Mouse (Mus musculus) cerebellum, adult 2 months (tissue): ENCODE measurements at regions not wholly inside any gene's neighbourhood (a gene's known extent, or its start where the extent isn't known, plus 50 kb on each side); places are given as distances from the start of the nearest gene placed in this dataset.
A peak's percentile ranks its signal among the peaks of the same experiment; 100 is the strongest.

Experiments
- DNase-seq, 2 experiments: peaks; one replicate each; pipeline ENCODE4 v3.0.0; 2021
- H3K27ac ChIP-seq: fragments of 200-500 bp; 2 replicates; pipeline ENCODE4 v1.5.1; 2012; ENCODE audit warnings: low read length, control low read depth, inconsistent platforms; ENCODE audit not compliant: insufficient read depth
- H3K27me3 ChIP-seq: fragments of 200-500 bp; 2 replicates; pipeline ENCODE4 v1.6.1; 2012; ENCODE audit warnings: inconsistent platforms, mild to moderate bottlenecking, low read length, moderate library complexity; ENCODE audit not compliant: control insufficient read depth, insufficient read depth
- H3K4me1 ChIP-seq: fragments of 200-500 bp; 2 replicates; pipeline ENCODE4 v1.6.1; 2011; ENCODE audit warnings: low read length; ENCODE audit not compliant: control insufficient read depth, insufficient read depth
- H3K4me3 ChIP-seq: fragments of 200-500 bp; replicated peaks from 2 replicates; pipeline ENCODE3; 2011; ENCODE audit warnings: mild to moderate bottlenecking, low read depth, low read length, control low read depth; ENCODE audit not compliant: insufficient read depth
- CTCF ChIP-seq: fragments of 200-500 bp; IDR thresholded peaks from 2 replicates; pipeline ENCODE4 v1.5.1; 2011; ENCODE audit warnings: low read depth, mild to moderate bottlenecking, control low read depth, low read length, moderate library complexity, borderline replicate concordance; ENCODE audit not compliant: insufficient read depth
- POLR2A ChIP-seq: fragments of 200-500 bp; IDR thresholded peaks from 2 replicates; pipeline ENCODE4 v1.6.1; 2011; ENCODE audit warnings: low read length, control low read depth, borderline replicate concordance; ENCODE audit not compliant: insufficient read depth
- WGBS: fragments of 180-500 bp; shearing (Covaris S2); methylation state at CpG from one replicate; pipeline ENCODE4 v1.1.7; 2018; 5-methylcytosine and 5-hydroxymethylcytosine counted together

DNA sequence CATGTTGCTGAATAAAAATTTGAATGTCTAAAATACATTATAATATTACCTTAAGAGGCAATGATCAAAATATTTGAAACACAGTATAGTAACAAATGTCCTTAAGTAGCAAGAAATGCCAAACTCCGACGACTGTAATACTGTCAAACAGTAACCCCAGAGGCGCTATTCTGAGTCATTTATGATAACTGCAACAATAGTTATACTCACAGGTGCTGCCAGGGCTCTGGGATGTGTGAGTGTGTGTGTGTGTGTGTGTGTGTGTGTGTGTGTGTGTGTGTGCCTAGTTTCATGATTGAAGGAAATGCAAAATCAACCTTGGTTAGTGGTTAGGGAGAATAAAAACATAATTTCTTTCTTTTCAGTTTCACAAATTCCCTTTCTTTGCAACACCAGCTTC is 94.0 kb upstream of the Galnt15 start:
- Histone ChIP-seq H3K4me3 (no peak overlapping the region), H3K27ac (no peak overlapping the region)
- WGBS: 51% methylated on average over 3 of the region's 3 CpGs

DNA sequence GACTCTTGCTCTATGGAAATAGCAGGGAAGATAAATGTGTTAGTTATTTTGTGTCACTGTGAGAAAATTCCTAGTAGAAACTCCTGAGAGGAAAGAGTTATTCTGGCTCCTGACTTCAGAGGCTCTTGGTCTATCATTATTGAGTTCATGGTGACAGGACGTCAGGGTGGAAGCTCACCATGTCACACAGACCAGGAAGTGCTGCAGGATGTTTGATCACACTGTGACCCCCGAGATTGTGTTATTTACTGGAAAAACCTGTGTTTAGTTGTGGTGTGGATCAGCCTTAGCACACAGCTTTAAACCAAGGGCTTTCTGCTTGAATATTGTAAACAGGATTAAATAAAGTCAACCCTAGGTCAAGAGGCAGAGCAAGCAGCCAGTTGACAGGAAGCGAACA is 93.4 kb upstream of the Galnt15 start:
- Histone ChIP-seq H3K27me3 (no peaks in the 10 kb centered on the region), H3K4me3 (no peak overlapping the region), H3K4me1 (peaks cover 2% of the 10 kb centered on the region; the same call in 1 of the 2 replicates), H3K27ac (no peak overlapping the region)
- no peak for DNase-seq
- TF ChIP-seq CTCF (no peak), POLR2A (no peak)
- 86% methylated on average over 3 of the region's 3 CpGs for WGBS

More for the DNA sequence above, 94.0 kb upstream of the Galnt15 start:
- DNase-seq: no peak
- TF ChIP-seq POLR2A: no peak
- no peak for TF ChIP-seq CTCF
- Histone ChIP-seq H3K4me1 (peaks cover 2% of the 10 kb centered on the region; the same call in 1 of the 2 replicates), H3K27me3 (no peaks in the 10 kb centered on the region)

DNA sequence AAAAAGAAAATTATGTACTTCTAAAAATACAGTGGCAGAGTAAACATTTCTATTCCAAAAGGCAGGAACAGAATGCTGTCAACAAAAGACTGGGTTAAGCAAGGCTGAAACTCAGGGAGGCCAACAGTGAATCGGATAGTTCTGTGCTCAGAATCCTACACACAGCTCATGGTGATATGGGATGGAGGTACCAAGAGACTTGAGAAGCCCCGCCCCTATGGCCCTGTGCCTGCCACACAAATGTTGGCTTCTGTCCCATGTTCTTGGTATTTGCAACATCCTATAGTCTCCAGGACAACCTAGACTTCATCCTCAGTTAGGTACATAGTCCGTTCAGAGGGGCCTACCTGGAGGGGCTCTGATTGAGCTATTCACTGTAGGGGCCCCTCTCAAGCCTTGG is 92.2 kb upstream of the Galnt15 start:
- TF ChIP-seq CTCF: no peak
- TF ChIP-seq POLR2A: no peak
- Histone ChIP-seq H3K4me1 (no peaks in the 10 kb centered on the region), H3K27ac (no peak overlapping the region), H3K27me3 (no peaks in the 10 kb centered on the region), H3K4me3 (no peak overlapping the region)
- DNase-seq: no peak
- 73% methylated on average over 3 of the region's 3 CpGs for WGBS

DNA sequence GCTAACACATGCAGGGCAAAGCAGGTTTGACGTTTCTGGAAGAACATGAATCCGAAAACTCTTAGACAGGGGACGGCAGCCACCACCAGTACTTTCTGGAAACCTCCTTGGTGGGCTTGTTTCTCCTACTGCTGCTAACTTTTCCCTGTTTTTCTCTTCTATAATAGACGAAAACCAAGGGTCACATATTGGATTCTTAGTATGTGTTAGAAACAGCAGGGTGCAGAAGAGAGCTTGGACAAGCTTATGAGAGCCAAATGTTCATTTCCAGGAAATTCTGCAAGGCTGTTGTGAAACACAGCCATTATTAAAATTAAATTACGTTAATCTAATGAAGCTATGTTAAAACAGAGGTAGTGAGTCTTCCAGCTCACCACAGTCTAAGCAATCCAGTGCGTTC is 87.9 kb upstream of the Galnt15 start:
- no peaks in the 10 kb centered on the region for H3K27me3 ChIP-seq
- no peak for DNase-seq
- WGBS: 47% methylated on average over 6 of the region's 6 CpGs
- TF ChIP-seq POLR2A: no peak
- TF ChIP-seq CTCF: no peak
- no peaks in the 10 kb centered on the region for H3K4me1 ChIP-seq
- no peak overlapping the region for H3K27ac ChIP-seq
- H3K4me3 ChIP-seq: no peak overlapping the region

DNA sequence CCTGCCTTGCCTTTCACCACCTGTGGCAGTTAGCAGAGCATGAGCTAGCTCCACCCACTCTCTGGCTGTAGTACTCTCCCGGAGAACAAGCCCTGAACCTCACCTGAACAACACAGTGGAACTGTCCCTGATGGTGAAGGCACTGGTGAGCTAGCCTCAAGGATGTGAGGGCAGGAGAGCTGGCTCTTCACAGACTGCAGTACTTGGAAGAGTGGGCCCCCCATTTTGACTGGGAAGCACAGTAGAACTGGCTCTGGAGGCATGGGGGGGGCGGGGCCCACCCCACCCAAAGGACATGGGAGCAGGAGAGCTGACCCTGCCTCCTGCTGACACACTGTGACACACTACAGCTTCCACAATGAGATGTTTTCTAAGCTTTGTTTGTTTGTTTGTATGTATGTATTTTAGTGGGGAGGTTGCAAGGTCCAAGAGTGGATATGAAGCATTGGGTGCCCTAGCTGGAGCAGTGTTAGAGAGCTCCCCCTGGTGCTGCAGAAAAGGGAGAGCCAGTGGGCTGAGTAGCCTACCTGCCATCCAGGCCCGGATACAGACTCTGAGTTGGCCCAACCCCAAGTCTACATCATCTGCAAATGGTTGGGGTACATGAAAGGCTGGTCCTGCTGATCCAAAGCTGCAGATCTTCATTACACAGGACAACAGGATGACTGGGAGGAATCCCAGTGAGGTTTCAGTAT is 86.4 kb upstream of the Galnt15 start:
- Histone ChIP-seq H3K27me3 (no peaks in the 10 kb centered on the region), H3K4me1 (no peaks in the 10 kb centered on the region), H3K4me3 (no peak overlapping the region), H3K27ac (no peak overlapping the region)
- TF ChIP-seq CTCF: peak; percentile 37; the same call in 1 of the 2 replicates
- no peak for TF ChIP-seq POLR2A
- WGBS: 62% methylated on average over 3 of the region's 3 CpGs
- peak in 1 of 2 experiments; percentile 23 for DNase-seq

DNA sequence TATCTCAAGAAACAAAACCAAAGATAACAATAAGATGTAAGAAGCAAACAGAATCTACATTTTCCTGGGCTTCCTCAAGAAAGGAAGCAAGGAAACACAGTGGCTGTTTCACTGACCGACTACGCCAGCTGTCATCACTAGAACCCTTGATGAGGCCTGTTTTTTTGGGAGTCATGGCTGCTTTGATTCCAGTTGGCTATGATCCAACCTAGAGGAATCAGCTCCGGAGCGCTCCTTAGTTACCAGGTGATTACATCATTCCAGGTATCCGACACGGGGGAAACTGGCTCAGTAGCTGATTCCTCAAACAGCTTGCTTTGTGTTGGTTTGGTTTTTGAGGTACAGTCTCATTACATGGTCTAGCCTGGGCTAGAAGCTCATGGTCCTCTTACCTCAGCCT is 84.1 kb upstream of the Galnt15 start:
- no peak for TF ChIP-seq CTCF
- TF ChIP-seq POLR2A: no peak
- no peaks in the 10 kb centered on the region for H3K27me3 ChIP-seq
- DNase-seq: no peak
- 67% methylated on average over 6 of the region's 6 CpGs for WGBS
- no peaks in the 10 kb centered on the region for H3K4me1 ChIP-seq
- H3K4me3 ChIP-seq: no peak overlapping the region
- H3K27ac ChIP-seq: no peak overlapping the region

DNA sequence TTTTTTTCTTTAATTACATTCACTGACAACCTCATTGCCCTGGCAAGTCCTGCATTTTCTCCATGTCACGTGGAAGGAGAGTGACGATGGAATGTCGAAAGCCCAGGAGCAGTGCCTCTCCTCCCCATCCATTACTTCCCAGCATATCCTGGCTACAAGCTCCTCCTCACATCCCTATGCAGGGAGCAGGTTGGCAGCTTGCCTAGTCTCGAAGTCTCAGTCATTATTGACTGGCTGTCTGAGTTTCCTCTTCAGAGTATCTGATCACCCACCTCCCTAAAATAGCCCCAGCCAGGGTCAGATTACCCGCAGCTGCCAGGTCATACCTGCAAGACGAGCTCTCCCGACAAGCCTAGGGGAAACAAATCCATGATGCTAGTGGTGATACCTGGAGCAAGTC is 83.7 kb upstream of the Galnt15 start:
- Histone ChIP-seq H3K27me3 (no peaks in the 10 kb centered on the region), H3K4me1 (no peaks in the 10 kb centered on the region), H3K27ac (no peak overlapping the region), H3K4me3 (no peak overlapping the region)
- DNase-seq: no peak
- 62% methylated on average over 7 of the region's 7 CpGs for WGBS
- TF ChIP-seq CTCF (no peak), POLR2A (no peak)

DNA sequence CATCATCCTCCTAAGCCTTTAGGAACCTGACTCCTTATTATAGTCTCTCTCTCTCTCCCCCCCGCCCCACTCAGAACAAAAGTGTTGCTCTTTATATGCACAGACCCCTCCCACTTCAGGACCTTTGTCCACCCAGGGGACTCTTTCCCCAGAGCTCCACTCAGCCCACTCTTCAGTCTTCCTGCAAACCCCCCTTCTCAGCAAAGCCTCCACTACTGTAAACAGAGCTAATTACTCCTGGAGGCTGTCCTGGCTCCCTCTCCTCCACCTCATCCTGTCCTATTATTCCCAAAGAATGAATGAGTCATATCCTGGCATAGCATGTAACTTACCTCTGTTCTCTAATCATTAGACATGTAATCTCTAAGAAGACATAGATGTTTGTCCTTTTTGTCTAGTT is 82.8 kb upstream of the Galnt15 start:
- TF ChIP-seq POLR2A (no peak), CTCF (no peak)
- no peaks in the 10 kb centered on the region for H3K4me1 ChIP-seq
- H3K27ac ChIP-seq: no peak overlapping the region
- no peak for DNase-seq
- 50% methylated on average over 1 of the region's 1 CpGs for WGBS
- no peak overlapping the region for H3K4me3 ChIP-seq
- no peaks in the 10 kb centered on the region for H3K27me3 ChIP-seq

DNA sequence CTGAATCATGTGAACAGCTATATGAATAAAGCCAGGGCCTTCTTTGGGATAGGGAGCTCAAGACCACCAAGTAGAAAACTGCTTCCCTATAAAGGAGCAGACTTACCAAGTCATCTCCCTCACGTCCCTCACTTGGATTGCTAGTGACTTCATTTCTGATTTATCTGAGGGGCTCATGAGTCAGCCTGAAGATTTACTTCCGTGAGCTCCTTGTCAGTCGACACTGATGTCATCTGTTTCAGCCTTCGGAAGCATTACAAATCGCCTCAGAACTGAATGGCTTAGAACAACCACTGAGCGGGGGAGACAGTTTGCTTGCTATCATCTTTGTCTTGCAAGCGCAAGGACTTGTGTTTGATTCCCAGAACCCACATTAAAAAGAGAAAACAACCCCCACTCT is 81.5 kb upstream of the Galnt15 start:
- WGBS: 56% methylated on average over 7 of the region's 7 CpGs
- no peak for TF ChIP-seq CTCF
- no peak for TF ChIP-seq POLR2A

More for the DNA sequence above, 81.5 kb upstream of the Galnt15 start:
- no peaks in the 10 kb centered on the region for H3K4me1 ChIP-seq
- DNase-seq: no peak
- no peaks in the 10 kb centered on the region for H3K27me3 ChIP-seq
- no peak overlapping the region for H3K4me3 ChIP-seq
- H3K27ac ChIP-seq: no peak overlapping the region
